Mouse (Mus musculus) right cerebral cortex, postnatal 14 days (tissue): ENCODE results near the gene Isy1.

Source experiments
- DNase-seq: peaks from one replicate; pipeline ENCODE4 v3.0.0; 2022

Gene Isy1

DNA sequence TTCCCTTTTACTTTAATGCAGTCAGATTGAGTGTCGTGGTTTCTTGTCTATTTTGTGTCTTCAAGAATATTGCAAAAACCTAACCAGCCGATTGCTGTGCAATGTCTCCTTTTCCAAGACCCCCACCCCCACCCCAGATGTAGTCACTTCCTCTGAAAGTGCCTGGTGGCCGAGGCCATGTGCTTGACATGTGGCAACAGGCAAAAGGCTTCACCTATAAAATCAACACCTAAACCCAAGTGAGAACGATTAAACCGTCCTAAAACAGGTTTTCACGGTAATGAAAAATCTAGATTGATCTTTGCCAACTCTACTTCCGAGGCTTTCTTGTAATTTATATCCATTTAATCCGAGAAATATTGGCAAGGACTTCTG is 11.2 kb upstream of the Isy1 start:
- DNase-seq = no peak

DNA sequence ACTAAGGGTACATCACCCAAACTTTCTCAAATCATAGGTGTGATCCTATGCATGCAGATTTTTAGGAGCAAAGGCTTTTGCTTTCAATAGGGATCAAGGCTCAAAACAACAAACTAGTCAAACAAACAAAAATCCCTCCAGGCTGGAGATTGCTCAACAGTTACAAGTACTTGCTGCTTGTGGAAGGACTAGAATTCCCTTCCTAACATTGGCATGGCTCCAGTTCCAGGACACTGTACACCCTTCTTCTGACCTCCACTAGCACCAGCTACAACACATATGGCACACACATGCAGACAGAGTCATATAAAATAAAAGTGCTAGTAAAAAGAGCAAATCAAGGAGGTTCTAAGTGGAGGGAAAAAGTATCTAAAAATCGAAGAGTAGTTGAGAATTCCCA is 8.2 kb upstream of the Isy1 start:
- DNase-seq = no peak

DNA sequence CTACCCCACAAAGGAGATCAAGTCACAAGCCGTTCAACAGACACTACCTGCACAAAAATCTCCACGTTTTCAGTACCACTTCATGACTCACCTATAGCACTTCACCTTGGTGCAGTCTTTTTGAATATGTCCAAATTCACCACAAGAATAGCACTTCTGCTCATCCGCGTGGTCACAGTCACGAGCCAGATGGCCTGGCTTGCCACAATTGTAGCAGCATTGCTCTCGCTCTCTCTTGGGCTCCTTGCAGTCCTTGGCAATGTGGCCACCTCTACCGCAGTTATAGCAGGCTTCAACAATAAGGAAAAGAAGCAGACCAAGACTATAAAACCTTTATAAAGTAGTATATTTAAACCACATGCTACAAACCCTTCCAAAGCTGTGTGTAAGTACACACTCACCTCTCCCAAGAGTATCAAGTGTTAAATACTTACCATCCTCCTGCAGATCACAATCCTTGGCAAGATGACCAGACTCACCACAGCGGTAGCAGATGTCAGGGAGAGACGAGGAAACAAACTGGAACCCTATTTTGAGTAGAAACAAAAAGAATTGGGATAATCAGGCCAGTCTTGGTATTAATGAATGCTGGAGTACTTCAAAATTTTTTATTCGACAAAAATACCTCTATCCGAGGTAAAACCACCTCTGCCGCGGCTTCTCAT is 6.6 kb upstream of the Isy1 start:
- no peak for DNase-seq

DNA sequence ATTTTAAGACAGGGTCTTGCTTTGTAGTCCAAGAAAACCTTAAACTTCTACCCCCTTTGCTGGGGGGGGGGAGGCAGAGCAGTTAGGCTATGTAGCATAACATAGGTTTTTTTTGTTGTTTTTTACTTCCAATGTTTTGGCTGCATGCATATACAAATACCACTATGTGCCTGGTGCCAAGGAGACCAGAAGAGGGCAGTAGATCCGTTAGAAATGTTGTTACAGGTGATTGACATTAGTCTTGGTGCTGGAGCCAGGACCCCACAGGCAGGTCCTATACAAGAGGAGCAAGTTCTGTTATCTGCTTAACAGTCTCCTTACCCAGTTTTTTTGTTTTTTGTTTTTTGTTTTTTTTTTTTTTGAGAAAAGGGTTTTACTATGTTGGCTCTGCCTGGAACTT is 3.7 kb upstream of the Isy1 start:
- DNase-seq = no peak

DNA sequence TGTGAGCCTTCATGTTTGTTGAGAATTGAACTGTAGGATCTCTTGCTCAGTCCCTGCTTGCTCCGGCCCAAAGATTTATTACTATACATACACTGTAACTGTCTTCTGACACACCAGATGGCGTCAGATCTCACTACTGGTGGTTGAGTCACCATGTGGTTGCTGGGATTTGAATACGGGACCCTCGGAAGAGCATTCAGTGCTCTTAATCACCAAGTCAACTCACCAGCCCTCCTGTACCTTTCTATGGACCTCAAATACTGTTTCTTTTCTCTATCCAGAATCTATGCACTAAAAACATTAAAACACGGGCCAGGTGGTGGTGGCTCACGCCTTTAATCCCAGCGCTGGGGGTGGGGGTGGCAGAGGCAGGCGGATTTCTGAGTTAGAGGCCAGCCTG is 3.0 kb upstream of the Isy1 start:
- DNase-seq = no peak

DNA sequence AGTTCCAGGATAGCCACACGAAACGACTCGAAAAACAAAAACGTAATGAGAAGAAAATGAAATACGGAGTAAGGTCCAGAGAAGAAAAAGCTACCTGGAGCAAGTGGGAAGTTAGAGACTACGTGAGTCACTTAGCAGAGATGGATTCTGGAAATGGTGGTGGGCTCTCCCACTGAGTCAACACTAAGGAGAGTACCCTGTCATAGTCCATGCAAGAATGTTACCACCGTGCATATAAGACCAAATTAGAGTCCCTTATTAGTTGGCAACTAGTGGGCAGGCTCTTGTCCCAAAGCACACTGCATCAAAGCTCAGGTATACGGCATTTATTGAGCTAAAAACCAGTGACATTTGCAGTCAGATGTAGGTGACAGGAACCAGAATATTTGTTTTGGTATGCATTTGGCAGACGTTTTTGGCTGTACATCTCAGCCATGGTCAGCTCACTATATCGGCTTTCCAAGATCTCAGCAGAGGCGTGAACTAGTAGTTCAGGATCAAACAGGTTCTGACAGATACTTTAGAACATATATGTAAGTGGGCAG is 1.3 kb upstream of the Isy1 start:
- DNase-seq = no peak

DNA sequence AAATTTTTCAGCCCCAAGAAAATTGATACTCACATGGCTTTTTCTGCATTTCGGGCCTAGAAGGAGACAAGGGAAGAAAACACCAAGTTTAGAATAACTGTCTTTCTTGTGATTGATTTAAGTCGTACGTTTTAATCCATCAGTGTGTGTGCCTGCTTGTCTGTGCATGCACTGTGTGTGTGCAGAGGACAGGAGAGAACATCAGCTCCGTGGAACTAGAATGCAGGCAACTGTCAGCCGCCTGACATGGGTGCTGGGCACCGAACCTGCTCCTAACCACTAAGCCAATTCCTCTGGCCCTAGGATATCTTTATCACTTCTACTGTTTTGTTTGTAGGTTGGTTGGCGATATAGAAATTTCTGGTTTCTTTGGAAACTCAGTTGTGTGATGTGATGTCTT is 2.9 kb downstream of the Isy1 start, which contains the start of gene Gm45140:
Gene Gm45140, minus strand, starts transcription at position 101 of the 400 bp plus-strand sequence.
- no peak for DNase-seq

DNA sequence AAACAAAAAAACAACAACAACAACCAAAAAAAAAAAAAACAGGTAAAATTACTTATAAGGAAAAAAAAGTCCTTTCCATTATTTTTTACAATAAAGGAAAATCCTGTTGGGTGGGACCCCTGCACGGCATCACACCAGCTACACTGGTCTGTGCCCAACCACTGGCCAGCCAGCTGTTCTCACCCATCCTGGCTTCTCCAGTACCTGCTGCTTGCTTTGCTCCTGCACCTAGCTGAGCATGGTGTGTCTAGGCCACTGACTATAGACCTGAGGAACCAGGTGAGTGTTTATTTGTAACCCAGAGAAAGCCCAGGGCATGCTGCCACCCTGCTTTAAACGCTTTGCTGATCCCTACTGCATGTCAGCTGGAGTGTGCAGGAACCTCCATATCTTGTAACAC is 18.2 kb downstream of the Isy1 start:
- DNase-seq = no peak

DNA sequence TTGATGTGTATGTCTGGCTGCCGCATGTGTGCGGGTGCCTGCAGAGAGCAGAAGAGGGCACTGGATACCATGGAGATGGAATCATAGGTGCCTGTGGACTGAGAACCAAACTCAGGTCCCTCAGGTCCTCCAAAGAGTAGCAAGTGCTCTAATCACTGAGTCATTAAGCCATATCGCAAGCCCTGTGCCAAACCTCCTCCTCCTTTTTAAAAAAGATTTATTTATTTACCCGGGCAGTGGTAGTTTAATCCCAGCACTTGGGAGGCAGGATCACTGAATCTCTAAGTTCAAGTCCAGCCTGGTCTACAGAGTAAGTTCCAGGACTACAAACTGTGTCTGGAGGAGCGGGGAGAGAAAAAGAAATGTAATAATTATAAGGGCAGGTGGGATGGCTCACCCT is 24.1 kb downstream of the Isy1 start:
- DNase-seq = no peak

DNA sequence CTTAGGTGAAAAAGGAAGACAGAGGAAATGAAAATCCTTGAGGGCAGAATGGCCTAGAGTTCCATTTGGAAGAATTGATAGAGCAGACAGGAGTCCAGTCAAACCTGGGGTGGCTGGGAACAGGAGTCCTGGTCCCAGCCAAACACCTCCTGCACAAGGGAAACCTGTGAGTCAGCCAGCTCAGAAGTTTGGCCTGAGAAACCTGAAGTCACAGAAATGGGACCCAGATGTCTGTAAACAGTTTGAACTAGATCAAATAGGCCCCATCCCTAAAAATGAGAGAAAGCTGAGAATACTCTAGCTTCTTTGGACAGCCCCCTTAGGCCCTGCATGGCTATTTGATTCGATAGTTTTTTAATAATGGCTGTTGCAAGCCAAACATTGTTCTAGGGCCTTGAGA is 25.9 kb downstream of the Isy1 start:
- DNase-seq = no peak

DNA sequence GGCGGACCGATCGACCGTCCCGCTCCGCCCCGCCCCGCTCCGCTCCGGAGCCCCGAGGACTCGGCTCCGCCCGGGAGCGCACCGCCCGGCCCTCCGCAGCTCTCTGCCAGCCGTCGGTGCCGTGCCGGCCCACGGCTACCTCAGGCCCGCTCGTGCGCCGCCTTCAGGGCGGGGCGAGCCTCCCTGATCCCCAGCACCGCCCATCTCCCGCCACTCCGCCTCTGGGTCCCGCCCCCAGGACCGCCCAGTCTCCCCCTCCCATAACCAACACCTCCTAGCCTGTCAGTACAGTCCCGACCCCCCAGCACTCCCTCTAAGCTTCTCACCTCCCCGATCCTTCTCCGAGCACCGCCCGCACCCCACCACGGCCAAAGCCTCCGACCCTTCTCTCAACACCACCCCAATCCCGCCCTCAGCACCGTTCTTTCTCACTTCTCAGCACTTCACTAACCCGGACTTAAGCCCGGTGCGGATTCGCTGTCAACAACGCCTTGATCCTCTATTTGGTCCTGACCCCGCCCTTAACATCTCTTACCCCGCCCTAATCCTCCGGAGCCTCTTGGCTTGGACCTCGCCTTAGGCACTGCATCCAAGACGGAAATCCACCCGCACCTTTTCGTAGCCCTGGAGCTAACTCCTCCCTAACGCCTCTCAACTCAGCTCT is 26.8 kb downstream of the Isy1 start, which contains the start of gene Rab43:
Gene Rab43, minus strand, starts transcription at position 490 of the 664 bp plus-strand sequence.
- peak; percentile 88 for DNase-seq

DNA sequence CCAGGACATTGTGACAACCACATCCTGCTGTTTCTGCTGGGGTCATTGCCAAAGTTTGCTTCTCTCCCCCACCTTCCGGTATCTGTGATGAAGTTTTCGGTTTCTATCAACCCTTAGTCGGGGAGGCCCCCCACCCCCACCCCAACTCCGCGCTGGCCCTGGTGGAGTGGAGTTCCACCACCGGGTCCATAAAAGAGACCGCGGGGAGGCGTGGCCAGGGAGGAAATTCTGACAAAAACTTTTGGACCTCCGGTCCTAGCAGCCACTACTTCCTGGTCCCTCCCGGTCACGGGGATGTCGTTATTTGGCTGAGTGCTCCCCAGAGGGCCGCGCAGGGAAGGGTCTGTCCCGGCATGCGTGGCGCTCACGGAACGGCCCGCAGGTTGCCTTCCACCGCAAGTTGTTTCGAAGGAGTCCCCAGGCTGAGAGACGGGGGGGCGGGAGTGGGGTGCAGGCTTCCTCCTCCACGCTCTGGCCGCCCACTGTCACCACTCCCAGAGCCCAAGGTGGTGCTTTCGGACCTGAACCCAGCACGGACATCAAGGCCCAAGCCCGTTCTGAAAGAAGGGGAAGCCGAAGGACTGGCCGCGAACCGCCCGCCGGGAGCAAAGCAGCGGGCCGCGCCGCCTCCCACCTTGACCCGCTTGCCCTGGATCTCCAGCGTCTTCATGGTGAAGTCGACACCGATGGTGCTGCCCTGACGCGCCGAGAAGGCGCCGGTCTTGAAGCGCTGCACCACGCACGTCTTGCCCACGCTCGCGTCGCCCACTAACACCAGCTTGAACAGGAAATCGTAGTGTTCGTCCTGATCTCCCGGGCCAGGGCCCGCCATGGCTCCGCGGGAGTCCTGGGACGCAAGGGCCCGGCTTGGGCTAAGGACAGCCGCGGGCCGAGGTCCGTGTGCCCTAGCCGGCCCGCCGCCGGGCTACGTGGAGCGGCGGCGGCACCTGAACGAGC is 27.6 kb downstream of the Isy1 start:
- peak; percentile 44 for DNase-seq

DNA sequence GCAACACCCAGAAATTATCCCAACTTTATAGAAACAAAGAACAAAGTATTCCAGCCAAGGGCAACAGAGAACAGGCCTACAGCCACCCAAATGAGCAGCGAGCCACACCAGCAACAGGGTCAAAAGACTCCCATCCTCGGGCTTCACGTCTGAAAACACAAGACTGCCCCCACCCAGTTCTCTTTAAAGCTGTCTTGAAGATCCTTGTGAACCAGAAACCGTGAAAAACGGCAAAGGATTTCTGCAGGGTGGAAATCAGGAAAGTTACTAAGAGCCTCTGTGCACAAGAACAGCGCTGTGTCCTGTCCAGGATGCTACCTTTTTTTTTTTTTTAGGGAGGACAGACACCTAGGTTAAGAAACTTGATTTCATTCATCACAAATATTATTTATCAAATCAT is 28.3 kb downstream of the Isy1 start:
- no peak for DNase-seq

DNA sequence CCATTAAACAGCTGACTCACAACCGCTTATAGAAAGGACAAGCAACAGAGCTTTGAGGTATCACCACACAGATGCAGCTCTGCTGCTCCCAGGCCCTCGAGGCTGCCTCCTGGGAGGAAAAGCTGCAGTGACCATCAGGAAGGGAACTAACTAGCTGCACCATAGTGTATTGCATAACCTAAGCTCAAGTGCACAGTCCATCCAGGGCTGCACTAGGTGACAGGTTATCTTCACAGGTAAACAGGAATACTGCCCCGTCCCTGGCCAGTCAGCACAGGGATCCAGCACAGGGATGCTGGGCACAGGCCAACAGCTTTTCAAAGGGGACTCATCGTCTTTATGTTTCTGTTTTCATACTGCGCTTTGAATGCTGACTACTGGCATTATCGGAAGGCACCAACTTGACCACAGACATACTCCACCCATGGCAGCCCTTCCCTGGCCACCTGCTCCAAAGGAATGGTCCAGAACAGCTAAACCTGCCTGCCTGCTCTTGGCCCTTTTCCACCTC is 28.9 kb downstream of the Isy1 start:
- DNase-seq = no peak

DNA sequence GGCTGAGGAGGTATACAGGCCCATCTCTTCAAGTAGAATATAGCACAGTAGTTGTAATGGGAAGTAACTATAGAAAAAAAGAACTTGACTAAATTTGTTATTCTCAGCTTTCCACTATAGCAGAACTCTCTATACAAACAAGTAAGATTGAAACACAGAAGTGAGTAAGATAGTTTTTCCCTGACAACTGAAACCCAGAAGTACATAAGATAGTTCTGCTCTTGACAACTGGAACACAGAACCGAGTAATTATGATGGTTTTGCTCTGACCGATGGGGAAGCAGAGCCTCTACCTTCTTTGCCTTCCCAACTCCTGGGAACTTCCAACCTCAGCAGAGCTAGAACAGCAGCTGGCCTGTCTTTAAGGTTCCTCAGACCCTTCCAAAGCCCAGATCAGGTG is 29.5 kb downstream of the Isy1 start:
- no peak for DNase-seq

DNA sequence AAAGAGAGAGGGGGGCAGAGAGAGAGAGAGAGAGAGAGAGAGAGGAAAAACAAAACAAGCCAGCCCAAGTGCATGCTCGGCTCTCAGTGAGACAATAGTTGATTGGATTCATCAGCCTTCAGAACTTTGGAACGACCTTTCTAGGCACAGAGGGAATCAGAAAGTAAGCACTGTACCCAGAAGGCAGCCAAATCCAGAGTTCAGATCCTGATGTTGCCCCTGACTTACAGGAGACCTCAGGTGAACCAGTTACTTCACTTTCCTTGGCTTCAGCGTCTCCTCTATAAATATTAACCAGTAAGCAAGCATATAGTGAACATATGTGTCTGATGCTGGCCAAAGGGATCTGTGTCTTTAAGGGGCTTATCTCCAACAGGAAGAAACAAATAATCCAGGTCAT is 30.1 kb downstream of the Isy1 start:
- no peak for DNase-seq

DNA sequence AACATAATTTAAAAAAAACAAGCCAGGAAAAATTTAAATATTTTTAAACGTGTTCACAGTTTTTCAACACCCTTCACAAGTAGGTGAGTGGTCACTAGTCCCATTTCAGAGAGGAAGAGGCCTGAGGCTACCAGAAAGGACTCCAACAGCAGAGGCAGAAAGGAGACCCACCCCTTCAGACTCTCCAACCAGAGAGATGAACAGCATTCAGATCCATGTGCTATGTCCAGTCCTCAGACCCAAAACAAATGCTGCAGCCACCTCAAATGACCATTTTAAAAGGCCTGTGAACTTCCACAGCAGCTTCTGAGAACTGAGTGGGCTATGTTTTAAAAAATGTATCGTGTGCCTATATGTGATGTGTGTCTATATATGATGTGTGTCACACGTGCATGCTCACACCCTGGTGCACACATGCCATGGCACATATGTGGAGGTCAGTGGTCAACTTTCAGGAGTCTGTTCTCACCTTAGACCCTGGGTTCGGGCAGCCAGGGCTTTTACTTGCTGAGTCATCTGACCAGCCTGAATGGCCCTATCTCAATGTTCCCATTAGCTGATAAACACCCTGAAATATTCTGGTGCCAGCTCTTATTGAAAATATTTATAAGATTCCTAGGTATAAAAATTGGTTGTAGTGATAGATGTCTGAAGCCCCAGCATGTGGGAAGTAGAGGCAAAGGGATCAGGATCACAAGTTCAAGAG is 30.7 kb downstream of the Isy1 start:
- no peak for DNase-seq

DNA sequence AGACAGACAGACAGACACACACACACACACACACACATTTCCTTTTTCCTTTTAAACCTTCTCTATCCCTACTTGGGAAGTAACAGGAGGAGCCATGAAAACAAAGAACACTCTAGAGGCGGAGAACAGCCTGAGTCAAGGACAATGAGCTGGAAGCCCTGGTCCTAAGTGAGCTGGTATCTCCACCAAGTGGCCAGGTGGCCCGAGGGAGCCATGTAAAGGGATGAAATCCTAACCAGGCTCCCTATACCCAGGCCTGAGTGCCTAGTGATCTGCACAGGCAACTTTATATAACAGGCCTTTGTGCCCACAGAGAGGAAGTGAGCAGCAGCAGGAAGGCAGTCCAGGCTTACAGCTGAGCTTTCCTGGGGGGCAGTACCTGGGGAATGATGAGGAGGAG is 31.7 kb downstream of the Isy1 start:
- DNase-seq = no peak

DNA sequence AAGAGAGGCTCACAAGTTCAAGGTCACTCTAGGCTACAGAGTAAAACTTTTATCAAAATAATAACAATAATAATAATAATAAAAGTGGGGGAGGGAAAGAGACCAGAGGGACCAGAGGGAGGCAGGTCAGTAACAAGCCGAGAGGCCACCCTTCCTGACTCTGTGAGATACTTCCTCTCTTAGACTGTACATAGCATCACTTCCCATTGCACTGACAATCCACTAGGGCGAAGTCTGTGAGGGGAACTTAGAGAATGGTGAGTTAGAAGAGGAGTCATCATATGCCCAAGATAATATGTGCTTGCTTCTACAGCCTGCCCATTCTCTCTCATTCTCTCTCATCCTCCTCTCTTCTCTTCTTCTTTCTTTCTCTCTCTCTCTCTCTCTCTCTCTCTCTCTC is 32.6 kb downstream of the Isy1 start:
- no peak for DNase-seq

DNA sequence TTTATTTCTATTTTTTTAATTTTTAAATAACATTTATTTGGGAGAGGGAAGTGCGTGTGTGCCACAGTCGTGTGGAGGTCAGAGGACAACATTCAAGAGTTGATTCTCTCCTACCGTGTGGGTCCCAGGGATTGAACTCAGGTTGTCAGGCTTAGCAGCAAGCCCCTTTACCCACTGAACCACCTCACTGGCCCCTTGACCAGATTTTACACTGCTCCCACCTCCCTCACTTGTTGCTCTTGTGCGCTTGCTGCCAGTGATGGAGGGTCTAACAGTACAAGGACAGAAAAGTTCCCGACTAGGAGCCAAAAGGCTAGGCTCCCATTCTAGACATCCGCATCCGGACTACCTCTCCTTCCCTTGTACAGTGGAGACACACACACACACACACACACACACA is 33.1 kb downstream of the Isy1 start:
- DNase-seq = no peak

DNA sequence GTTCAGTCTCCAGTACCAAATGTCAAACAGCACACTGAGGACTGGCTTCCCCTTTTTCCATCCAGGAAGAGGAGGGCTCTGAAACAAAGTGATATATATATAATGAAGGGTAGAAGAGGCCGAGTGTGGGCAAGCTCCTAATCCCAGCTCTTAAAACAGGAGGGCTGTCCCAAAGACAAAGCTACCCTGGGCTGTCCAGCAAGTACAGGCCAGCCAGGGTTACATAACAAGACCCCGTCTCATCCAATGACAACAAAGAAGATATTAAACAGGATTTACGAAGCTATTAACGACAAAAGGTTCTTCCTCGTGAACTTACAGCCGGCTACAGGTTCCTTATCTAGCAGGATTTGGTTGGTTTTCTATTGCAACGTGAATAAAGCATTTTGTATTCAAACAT is 33.7 kb downstream of the Isy1 start:
- DNase-seq = no peak

DNA sequence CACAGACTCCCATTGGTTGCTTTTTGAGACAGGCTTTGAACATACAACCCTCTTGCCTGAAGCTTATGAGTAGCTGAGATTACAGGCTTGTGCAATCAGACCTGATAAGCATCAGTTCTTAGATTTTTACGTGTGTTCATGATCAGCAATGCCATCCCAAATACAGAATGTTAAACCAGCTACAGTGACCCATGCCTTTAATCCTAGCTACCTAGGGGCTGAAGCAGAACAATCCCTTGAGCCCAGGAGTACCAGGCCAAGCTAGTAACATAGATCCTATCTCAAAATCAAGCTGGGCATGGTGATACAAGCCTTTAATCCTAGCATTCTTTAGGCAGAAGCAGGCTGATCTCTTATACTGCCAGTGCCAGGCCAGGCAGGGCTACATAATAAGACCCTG is 34.6 kb downstream of the Isy1 start:
- no peak for DNase-seq

DNA sequence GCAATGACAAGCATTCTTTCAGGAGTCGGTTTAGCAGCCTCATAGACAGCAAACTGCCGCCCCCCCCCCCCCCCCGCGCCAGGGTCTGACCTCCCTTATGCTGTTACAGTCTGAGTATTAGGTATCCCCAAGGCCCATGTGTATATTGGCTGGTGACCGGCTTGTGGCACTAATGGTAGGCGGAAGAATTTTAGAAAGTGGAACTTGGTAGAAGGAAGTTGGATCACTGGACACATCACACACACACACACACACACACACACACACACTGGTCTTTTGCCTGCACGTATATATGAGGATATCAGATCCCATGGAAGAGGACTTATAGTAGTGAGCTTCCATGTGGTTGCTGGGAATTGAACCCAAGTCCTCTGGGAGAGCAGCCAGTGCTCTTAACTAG is 36.1 kb downstream of the Isy1 start:
- DNase-seq = no peak
